In the genomic region with DNA sequence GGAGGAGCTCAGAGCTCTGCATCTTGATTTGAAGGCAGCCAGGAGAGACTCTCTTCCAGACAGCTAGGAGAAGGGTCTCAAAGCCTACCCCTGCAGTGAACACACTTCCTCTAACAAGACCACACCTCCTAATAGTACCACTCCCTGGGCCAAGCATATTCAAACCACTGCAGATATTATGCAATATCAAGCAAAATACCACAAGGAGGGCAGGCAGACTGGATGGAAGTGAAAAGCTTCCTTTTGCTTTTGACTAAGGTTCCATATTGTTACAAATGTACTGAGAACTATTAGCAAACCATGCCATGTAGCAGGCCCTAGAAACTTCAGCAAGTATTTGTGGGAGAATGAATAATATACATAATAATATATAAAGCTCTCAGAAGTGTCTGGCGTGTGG, we compare ENCODE assay signal across 26 mouse cellular contexts.
"Had no signal": no experiment of that assay in that cellular context is flagged by ENCODE, and none has a peak within 500 bp of the region (broad histone marks: within the 10 kb centered on the region; RNA-seq: fewer than 3 reads in every experiment).

No protein-coding gene starts in this region.

- ATAC-seq: hindbrain, postnatal 0 days; intestine, embryonic 16.5 days had no signal

- H3K4me3 ChIP-seq: gastrocnemius, adult 2 months; heart, adult 2 months; heart, embryonic 13.5 days; heart, embryonic 15.5 days; hindbrain, embryonic 13.5 days; hindbrain, embryonic 15.5 days; kidney, embryonic 15.5 days; layer of hippocampus, adult 2 months; left cerebral cortex, adult 2 months; limb, embryonic 10.5 days; limb, embryonic 12.5 days; liver, embryonic 13.5 days had no signal

- H3K9ac ChIP-seq: heart, embryonic 13.5 days; heart, embryonic 15.5 days; hindbrain, embryonic 13.5 days; hindbrain, embryonic 15.5 days; kidney, embryonic 15.5 days; limb, embryonic 12.5 days; liver, embryonic 13.5 days had no signal

- H3K27ac ChIP-seq: gastrocnemius, adult 2 months; heart, adult 2 months; heart, embryonic 13.5 days; heart, embryonic 15.5 days; hindbrain, embryonic 13.5 days; hindbrain, embryonic 15.5 days; hindbrain, postnatal 0 days; kidney, embryonic 15.5 days; kidney, postnatal 0 days; layer of hippocampus, adult 2 months; left cerebral cortex, adult 2 months; limb, embryonic 10.5 days; limb, embryonic 12.5 days; liver, embryonic 13.5 days had no signal

- DNase-seq: gastrocnemius, adult 2 months; gastrocnemius, postnatal 10 days; gastrocnemius, postnatal 25 days; heart, adult 11 months; heart, adult 2 months; kidney, adult 11 months; kidney, adult 2 months; kidney, adult 9 months; kidney, postnatal 14 days; kidney, postnatal 4 days; liver; liver, embryonic 13.5 days had no signal

- H3K9me3 ChIP-seq: heart, embryonic 13.5 days; heart, embryonic 15.5 days; hindbrain, embryonic 13.5 days; hindbrain, embryonic 15.5 days; kidney, embryonic 15.5 days; limb, embryonic 10.5 days; limb, embryonic 12.5 days; liver, embryonic 13.5 days had no signal

- H3K4me2 ChIP-seq: heart, embryonic 11.5 days; heart, embryonic 13.5 days; heart, embryonic 15.5 days; hindbrain, embryonic 13.5 days; hindbrain, embryonic 15.5 days; kidney, embryonic 15.5 days; limb, embryonic 12.5 days; liver, embryonic 11.5 days; liver, embryonic 13.5 days had no signal

- H3K27me3 ChIP-seq: heart, embryonic 13.5 days; heart, embryonic 15.5 days; kidney, embryonic 15.5 days; limb, embryonic 12.5 days; liver, embryonic 13.5 days had no signal

- H3K4me1 ChIP-seq: heart, embryonic 13.5 days; heart, embryonic 15.5 days; hindbrain, embryonic 13.5 days; hindbrain, embryonic 15.5 days; kidney, embryonic 15.5 days; limb, embryonic 10.5 days; limb, embryonic 12.5 days had no signal

- H3K36me3 ChIP-seq: heart, embryonic 13.5 days; heart, embryonic 15.5 days; hindbrain, embryonic 13.5 days; hindbrain, embryonic 15.5 days; kidney, embryonic 15.5 days; limb, embryonic 10.5 days; limb, embryonic 12.5 days; liver, embryonic 13.5 days had no signal
